Mouse (Mus musculus) liver, embryonic 14.5 days (tissue): ENCODE measurements around the gene Mob3a. TPM values are rescaled to one million over a fixed set of nuclear protein-coding genes. Genes with fewer than 3 reads are reported as not detected.
A peak's percentile ranks its signal among the peaks of the same experiment; 100 is the strongest.

ENCODE experiments used
- ATAC-seq: fragments of 200-750 bp; cut with Nextera tagmentation; 2 replicates; pipeline ENCODE4 v1.8.0; 2017; ENCODE audit warnings: moderate number of reproducible peaks, mild to moderate bottlenecking, moderate library complexity; ENCODE audit not compliant: insufficient read depth
- DNase-seq, 3 experiments: peaks; one replicate each; pipeline ENCODE4 v3.0.0-alpha.2; 2012 to 2013; ENCODE audit warnings: low read depth in 3 of 3, low spot score in 3 of 3
- H3K27ac ChIP-seq: fragments of 300-500 bp; sonication (generic); 2 replicates; pipeline ENCODE4 v1.5.1; 2014; ENCODE audit warnings: moderate library complexity, mild to moderate bottlenecking, control low read depth, inconsistent platforms
- H3K27me3 ChIP-seq: fragments of 300-500 bp; sonication (generic); 2 replicates; pipeline ENCODE4 v1.6.1; 2014; ENCODE audit warnings: mild to moderate bottlenecking, low read length, moderate library complexity; ENCODE audit not compliant: control insufficient read depth, insufficient read depth
- H3K36me3 ChIP-seq: fragments of 300-500 bp; sonication (generic); replicated peaks from 2 replicates; pipeline ENCODE4 v1.6.1; 2014; ENCODE audit warnings: low read depth; ENCODE audit not compliant: control insufficient read depth, insufficient read depth
- H3K4me1 ChIP-seq, 2 experiments: fragments of 200-500 bp in 1 of 2; fragments of 300-500 bp in 1 of 2; sonication (generic) in 1 of 2; replicated peaks; 2 replicates each; pipeline ENCODE4 v1.6.1; 2012 to 2014; ENCODE audit warnings: antibody characterized with exemption in 1 of 2, inconsistent platforms in 1 of 2, low read length in 1 of 2; ENCODE audit not compliant: control insufficient read depth in 2 of 2, insufficient read depth in 2 of 2
- H3K4me2 ChIP-seq: fragments of 300-500 bp; sonication (generic); 2 replicates; pipeline ENCODE4 v1.6.1; 2014; ENCODE audit warnings: low read depth, mild to moderate bottlenecking, control low read depth, moderate library complexity
- H3K4me3 ChIP-seq, 2 experiments: fragments of 200-500 bp in 1 of 2; fragments of 300-500 bp in 1 of 2; sonication (generic) in 1 of 2; 2 replicates each; pipeline ENCODE4 v1.5.1; 2012 to 2014; ENCODE audit warnings: low read depth in 2 of 2, low read length in 2 of 2, mild to moderate bottlenecking in 2 of 2, control low read depth in 1 of 2, inconsistent platforms in 1 of 2, moderate library complexity in 1 of 2; ENCODE audit not compliant: insufficient read depth in 1 of 2
- H3K9ac ChIP-seq: fragments of 300-500 bp; sonication (generic); replicated peaks from 2 replicates; pipeline ENCODE4 v1.6.1; 2014; ENCODE audit warnings: mild to moderate bottlenecking, control low read depth, moderate library complexity
- H3K9me3 ChIP-seq: fragments of 300-500 bp; sonication (generic); 2 replicates; pipeline ENCODE4 v1.6.1; 2016; ENCODE audit warnings: low read length, mixed read lengths; ENCODE audit not compliant: control insufficient read depth
- CTCF ChIP-seq: IDR thresholded peaks from 2 replicates; pipeline ENCODE4 v1.5.1; 2016; ENCODE audit warnings: antibody characterized with exemption, low read depth, control low read depth
- EP300 ChIP-seq: IDR thresholded peaks from 2 replicates; pipeline ENCODE4 v1.6.1; 2016; ENCODE audit warnings: antibody characterized with exemption, low read depth
- WGBS: fragments of 180-500 bp; shearing (Covaris S2); extraction: QIAGEN DNeasy Blood & Tissue Kit; methylation state at CpG from one replicate; pipeline ENCODE4 v1.1.7; 2014; ENCODE audit not compliant: insufficient replicate concordance; 5-methylcytosine and 5-hydroxymethylcytosine counted together
- polyA plus RNA-seq, 2 experiments: library from polyadenylated mRNA; depleted of rRNA in 1 of 2; stranded (reverse) in 1 of 2; unstranded in 1 of 2; fragments of >200 nt; fragmentation: Nextera tagmentation in 1 of 2; extraction: Ambion mirVana in 1 of 2; gene quantifications; 2 replicates each; pipeline versions ENCODE4 v1.2.1 to v1.2.3; 2012 to 2014

Mob3a gene
- polyA plus RNA-seq, 2 experiments, result 13.0 to 14.2 TPM

- Histone ChIP-seq H3K36me3 (peaks cover 2% of the 10 kb centered on the region; the same call in 1 of the 2 replicates), H3K27me3 (no peaks in the 10 kb centered on the region), H3K9ac (peak within 1 kb of the TSS; percentile 98), H3K4me1 (peaks cover 49 to 52% of the 10 kb centered on the region in 2 experiments), H3K9me3 (no peaks in the 10 kb centered on the region), H3K27ac (peak within 1 kb of the TSS; percentile 100), H3K4me3 (peak within 1 kb of the TSS; percentile 65 to 98), H3K4me2 (peak within 1 kb of the TSS; percentile 98)
- TF ChIP-seq EP300, result peak; percentile 67
- 0 out of 2 replicates have a peak, but pooled peaks have one; percentile 8 for TF ChIP-seq CTCF
- 1% methylated on average over 8 of the region's 8 CpGs for WGBS
- ATAC-seq (peak; percentile 63), DNase-seq (peak; percentile 80 to 82 (median 81))
These were observed 23.8 kb downstream of the Mob3a start, which contains the start of gene Mknk2 for GRCm38 (mm10) chr10:80677942-80678436. Gene Mknk2 (minus strand): TSS chr10:80678112.

GRCm38 (mm10) chr10:80677128-80677875 lies 24.5 kb downstream of the Mob3a start:
- peak overlapping the region; percentile 65 to 98 for H3K4me3 ChIP-seq
- no peaks in the 10 kb centered on the region for H3K27me3 ChIP-seq
- peak overlapping the region; percentile 98 for H3K9ac ChIP-seq
- ATAC-seq, result no peak
- DNase-seq, result no peak
- no peak for TF ChIP-seq CTCF
- TF ChIP-seq EP300, result no peak
- H3K4me2 ChIP-seq, result peak overlapping the region; percentile 98
- H3K4me1 ChIP-seq, result peaks cover 52 to 54% of the 10 kb centered on the region in 2 experiments
- H3K27ac ChIP-seq, result peak overlapping the region; percentile 100
- H3K36me3 ChIP-seq, result peaks cover 2% of the 10 kb centered on the region
- 4% methylated on average over 9 of the region's 9 CpGs for WGBS
- H3K9me3 ChIP-seq, result no peaks in the 10 kb centered on the region

- TF ChIP-seq EP300 (peak; percentile 22), CTCF (no peak)
- DNase-seq, result peak; percentile 95 to 98 (median 96)
- H3K9me3 ChIP-seq, result no peaks in the 10 kb centered on the region
- peak overlapping the region; percentile 98 for H3K9ac ChIP-seq
- peaks cover 52 to 54% of the 10 kb centered on the region in 2 experiments for H3K4me1 ChIP-seq
- peak overlapping the region; percentile 98 for H3K4me2 ChIP-seq
- WGBS, result under 1% methylated on average over 61 of the region's 78 CpGs
- ATAC-seq, result peak; percentile 83
- peaks cover 10% of the 10 kb centered on the region for H3K36me3 ChIP-seq
- H3K27ac ChIP-seq, result peak overlapping the region; percentile 100
- no peaks in the 10 kb centered on the region for H3K27me3 ChIP-seq
- peak overlapping the region; percentile 86 to 98 for H3K4me3 ChIP-seq
These were observed 25.4 kb downstream of the Mob3a start for GRCm38 (mm10) chr10:80676198-80676928.

- TF ChIP-seq CTCF (no peak), EP300 (no peak)
- ATAC-seq, result no peak
- Histone ChIP-seq H3K27ac (peak overlapping the region; percentile 76), H3K36me3 (peaks cover 16% of the 10 kb centered on the region), H3K9me3 (no peaks in the 10 kb centered on the region), H3K4me2 (peak overlapping the region; percentile 98), H3K9ac (peak overlapping the region; percentile 98), H3K27me3 (no peaks in the 10 kb centered on the region), H3K4me3 (peak overlapping the region; percentile 86 to 98), H3K4me1 (peaks cover 52 to 54% of the 10 kb centered on the region in 2 experiments)
- DNase-seq, result no peak
- under 1% methylated on average over 53 of the region's 54 CpGs for WGBS
These were observed 26.2 kb downstream of the Mob3a start for GRCm38 (mm10) chr10:80675405-80676197.
